Mouse (Mus musculus) kidney, embryonic 16.5 days (tissue): ENCODE measurements at regions not wholly inside any gene's neighbourhood (a gene's known extent, or its start where the extent isn't known, plus 50 kb on each side); places are given as distances from the start of the nearest gene placed in this dataset.

Source experiments
- ATAC-seq: fragments of 200-750 bp; cut with Nextera tagmentation; 2 replicates; pipeline ENCODE4 v1.8.0; 2017; ENCODE audit warnings: moderate TSS enrichment; ENCODE audit not compliant: low FRiP score, low TSS enrichment
- H3K27ac ChIP-seq: fragments of 300-500 bp; sonication (generic); 2 replicates; pipeline ENCODE4 v1.5.1; 2014; ENCODE audit warnings: low read length
- H3K27me3 ChIP-seq: fragments of 300-500 bp; sonication (generic); 2 replicates; pipeline ENCODE4 v1.6.1; 2014; ENCODE audit warnings: low read length, control low read depth, mixed read lengths; ENCODE audit not compliant: insufficient read depth
- H3K36me3 ChIP-seq: fragments of 300-500 bp; sonication (generic); 2 replicates; pipeline ENCODE4 v1.6.1; 2014; ENCODE audit warnings: low read length, control low read depth, mixed read lengths; ENCODE audit not compliant: insufficient read depth
- H3K4me1 ChIP-seq: fragments of 300-500 bp; sonication (generic); 2 replicates; pipeline ENCODE4 v1.6.1; 2014; ENCODE audit warnings: low read length, control low read depth, mixed read lengths; ENCODE audit not compliant: insufficient read depth
- H3K4me2 ChIP-seq: fragments of 300-500 bp; sonication (generic); replicated peaks from 2 replicates; pipeline ENCODE4 v1.6.1; 2014; ENCODE audit warnings: low read depth, low read length
- H3K4me3 ChIP-seq: fragments of 300-500 bp; sonication (generic); 2 replicates; pipeline ENCODE4 v1.5.1; 2014; ENCODE audit warnings: mild to moderate bottlenecking, low read length
- H3K9ac ChIP-seq: fragments of 300-500 bp; sonication (generic); replicated peaks from 2 replicates; pipeline ENCODE4 v1.6.1; 2014; ENCODE audit warnings: low read length
- H3K9me3 ChIP-seq: fragments of 300-500 bp; sonication (generic); 2 replicates; pipeline ENCODE4 v1.6.1; 2016; ENCODE audit warnings: low read length, control low read depth
- WGBS: fragments of 180-500 bp; shearing (Covaris S2); extraction: QIAGEN DNeasy Blood & Tissue Kit; methylation state at CpG from one replicate; pipeline ENCODE4 v1.1.7; 2014; 5-methylcytosine and 5-hydroxymethylcytosine counted together

- Histone ChIP-seq H3K36me3 (no peaks in the 10 kb centered on the region), H3K9me3 (no peaks in the 10 kb centered on the region), H3K4me2 (no peak overlapping the region), H3K4me3 (no peak overlapping the region), H3K27me3 (no peaks in the 10 kb centered on the region), H3K4me1 (no peaks in the 10 kb centered on the region), H3K9ac (no peak overlapping the region), H3K27ac (no peak overlapping the region)
- no peak for ATAC-seq
- WGBS: 54% methylated on average over 1 of the region's 1 CpGs
Observed at GRCm38 (mm10) chr3:9373896-9374295, 236.0 kb downstream of the Zfp704 start.

- Histone ChIP-seq H3K27me3 (no peaks in the 10 kb centered on the region), H3K9ac (no peak overlapping the region), H3K9me3 (no peaks in the 10 kb centered on the region), H3K36me3 (no peaks in the 10 kb centered on the region), H3K4me3 (no peak overlapping the region), H3K4me2 (no peak overlapping the region), H3K4me1 (no peaks in the 10 kb centered on the region), H3K27ac (no peak overlapping the region)
- ATAC-seq: no peak
- 90% methylated on average over 2 of the region's 2 CpGs for WGBS
Observed at GRCm38 (mm10) chr3:9370096-9370495, 239.8 kb downstream of the Zfp704 start.

- Histone ChIP-seq H3K36me3 (no peaks in the 10 kb centered on the region), H3K27me3 (no peaks in the 10 kb centered on the region), H3K27ac (no peak overlapping the region), H3K9me3 (no peaks in the 10 kb centered on the region), H3K9ac (no peak overlapping the region), H3K4me3 (no peak overlapping the region), H3K4me1 (no peaks in the 10 kb centered on the region), H3K4me2 (no peak overlapping the region)
- ATAC-seq: no peak
- WGBS: 90% methylated on average over 9 of the region's 9 CpGs
Observed at GRCm38 (mm10) chr3:9365791-9366190, 244.1 kb downstream of the Zfp704 start.

GRCm38 (mm10) chr3:9359186-9359585 lies 250.7 kb downstream of the Zfp704 start:
- no peaks in the 10 kb centered on the region for H3K4me1 ChIP-seq
- H3K9me3 ChIP-seq: 0 out of 2 replicates have a peak, but pooled peaks cover 3% of the 10 kb centered on the region
- no peaks in the 10 kb centered on the region for H3K27me3 ChIP-seq
- H3K4me2 ChIP-seq: no peak overlapping the region
- no peak for ATAC-seq
- H3K36me3 ChIP-seq: no peaks in the 10 kb centered on the region
- WGBS: 92% methylated on average over 8 of the region's 8 CpGs
- H3K4me3 ChIP-seq: no peak overlapping the region
- H3K9ac ChIP-seq: no peak overlapping the region
- no peak overlapping the region for H3K27ac ChIP-seq

- H3K4me3 ChIP-seq: no peak overlapping the region
- H3K9ac ChIP-seq: no peak overlapping the region
- H3K27me3 ChIP-seq: no peaks in the 10 kb centered on the region
- 0 out of 2 replicates have a peak, but pooled peaks cover 3% of the 10 kb centered on the region for H3K9me3 ChIP-seq
- H3K27ac ChIP-seq: no peak overlapping the region
- ATAC-seq: 0 out of 2 replicates have a peak, but pooled peaks have one; percentile 35
- WGBS: 19% methylated on average over 12 of the region's 12 CpGs
- no peak overlapping the region for H3K4me2 ChIP-seq
- H3K4me1 ChIP-seq: no peaks in the 10 kb centered on the region
- no peaks in the 10 kb centered on the region for H3K36me3 ChIP-seq
Observed at GRCm38 (mm10) chr3:9358111-9358510, 251.8 kb downstream of the Zfp704 start.

- H3K27me3 ChIP-seq: no peaks in the 10 kb centered on the region
- no peaks in the 10 kb centered on the region for H3K4me1 ChIP-seq
- H3K9me3 ChIP-seq: 0 out of 2 replicates have a peak, but pooled peaks cover 3% of the 10 kb centered on the region
- H3K9ac ChIP-seq: no peak overlapping the region
- no peak for ATAC-seq
- 80% methylated on average over 2 of the region's 2 CpGs for WGBS
- H3K36me3 ChIP-seq: no peaks in the 10 kb centered on the region
- no peak overlapping the region for H3K4me3 ChIP-seq
- H3K27ac ChIP-seq: no peak overlapping the region
- H3K4me2 ChIP-seq: no peak overlapping the region
Observed at GRCm38 (mm10) chr3:9357639-9358038, 252.2 kb downstream of the Zfp704 start.

GRCm38 (mm10) chr3:9355875-9356274 lies 254.0 kb downstream of the Zfp704 start:
- Histone ChIP-seq H3K36me3 (no peaks in the 10 kb centered on the region), H3K4me1 (no peaks in the 10 kb centered on the region), H3K4me3 (no peak overlapping the region), H3K9me3 (0 out of 2 replicates have a peak, but pooled peaks cover 3% of the 10 kb centered on the region), H3K27ac (no peak overlapping the region), H3K4me2 (no peak overlapping the region), H3K9ac (no peak overlapping the region), H3K27me3 (no peaks in the 10 kb centered on the region)
- WGBS: 68% methylated on average over 4 of the region's 4 CpGs
- no peak for ATAC-seq

GRCm38 (mm10) chr3:9354756-9355155 lies 255.1 kb downstream of the Zfp704 start:
- no peak overlapping the region for H3K4me3 ChIP-seq
- H3K9me3 ChIP-seq: 0 out of 2 replicates have a peak, but pooled peaks cover 3% of the 10 kb centered on the region
- H3K4me2 ChIP-seq: no peak overlapping the region
- no peak overlapping the region for H3K27ac ChIP-seq
- H3K4me1 ChIP-seq: no peaks in the 10 kb centered on the region
- H3K36me3 ChIP-seq: no peaks in the 10 kb centered on the region
- H3K9ac ChIP-seq: no peak overlapping the region
- WGBS: 75% methylated on average over 11 of the region's 11 CpGs
- no peak for ATAC-seq
- no peaks in the 10 kb centered on the region for H3K27me3 ChIP-seq

- no peaks in the 10 kb centered on the region for H3K9me3 ChIP-seq
- H3K9ac ChIP-seq: no peak overlapping the region
- H3K27ac ChIP-seq: no peak overlapping the region
- no peaks in the 10 kb centered on the region for H3K36me3 ChIP-seq
- peaks cover 8% of the 10 kb centered on the region for H3K4me1 ChIP-seq
- 0 out of 2 replicates have a peak, but pooled peaks cover 7% of the 10 kb centered on the region for H3K27me3 ChIP-seq
- no peak overlapping the region for H3K4me2 ChIP-seq
- no peak overlapping the region for H3K4me3 ChIP-seq
- ATAC-seq: no peak
- 67% methylated on average over 7 of the region's 7 CpGs for WGBS
Observed at GRCm38 (mm10) chr3:9352251-9352650, 257.6 kb downstream of the Zfp704 start.

GRCm38 (mm10) chr3:9349822-9350221 lies 260.1 kb downstream of the Zfp704 start:
- peaks cover 17% of the 10 kb centered on the region for H3K4me1 ChIP-seq
- H3K4me3 ChIP-seq: no peak overlapping the region
- 90% methylated on average over 4 of the region's 4 CpGs for WGBS
- no peaks in the 10 kb centered on the region for H3K9me3 ChIP-seq
- no peak for ATAC-seq
- H3K9ac ChIP-seq: no peak overlapping the region
- no peak overlapping the region for H3K4me2 ChIP-seq
- no peak overlapping the region for H3K27ac ChIP-seq
- 0 out of 2 replicates have a peak, but pooled peaks cover 14% of the 10 kb centered on the region for H3K27me3 ChIP-seq
- H3K36me3 ChIP-seq: no peaks in the 10 kb centered on the region
